Mouse (Mus musculus): ENCODE measurements around the gene Gm21915. TPM values are rescaled to one million over a fixed set of nuclear protein-coding genes. Genes with fewer than 3 reads are reported as not detected.

Gene Gm21915
- polyA plus RNA-seq, 1 experiment from 2014 or later: not detected

Other genes with a start within 250 kb of the Gm21915 start
- 5.7 and 6.0 TPM in 2 replicates for gene Gramd1b, start 139.2 kb upstream of the Gm21915 start, polyA plus RNA-seq (2015; fragmentation: Nextera tagmentation; extraction: Ambion mirVana)
- 37.9 and 41.4 TPM in 2 replicates for gene Clmp, start 15.3 kb downstream of the Gm21915 start, polyA plus RNA-seq (2015; fragmentation: Nextera tagmentation; extraction: Ambion mirVana)
- 2,291 and 2,301 TPM in 2 replicates for gene Hspa8, start 130.4 kb downstream of the Gm21915 start, polyA plus RNA-seq (2015; fragmentation: Nextera tagmentation; extraction: Ambion mirVana)
- not detected in 2 replicates for gene Bsx, start 203.5 kb downstream of the Gm21915 start, polyA plus RNA-seq (2015; fragmentation: Nextera tagmentation; extraction: Ambion mirVana)